Mouse (Mus musculus) cortical plate, adult 2 months (tissue): ENCODE data around the gene Uts2b.

Source experiments
- CTCF ChIP-seq: fragments of 200-500 bp; IDR thresholded peaks from 2 replicates; pipeline ENCODE4 v1.5.1; 2011; ENCODE audit warnings: mild to moderate bottlenecking, control low read depth, low read length; ENCODE audit not compliant: insufficient read depth; ENCODE audit errors: extremely low read depth
- POLR2A ChIP-seq: fragments of 200-500 bp; IDR thresholded peaks from 2 replicates; pipeline ENCODE4 v1.6.1; 2011; ENCODE audit warnings: mild to moderate bottlenecking, low read length, control low read depth; ENCODE audit not compliant: insufficient read depth; ENCODE audit errors: extremely low read depth

DNA sequence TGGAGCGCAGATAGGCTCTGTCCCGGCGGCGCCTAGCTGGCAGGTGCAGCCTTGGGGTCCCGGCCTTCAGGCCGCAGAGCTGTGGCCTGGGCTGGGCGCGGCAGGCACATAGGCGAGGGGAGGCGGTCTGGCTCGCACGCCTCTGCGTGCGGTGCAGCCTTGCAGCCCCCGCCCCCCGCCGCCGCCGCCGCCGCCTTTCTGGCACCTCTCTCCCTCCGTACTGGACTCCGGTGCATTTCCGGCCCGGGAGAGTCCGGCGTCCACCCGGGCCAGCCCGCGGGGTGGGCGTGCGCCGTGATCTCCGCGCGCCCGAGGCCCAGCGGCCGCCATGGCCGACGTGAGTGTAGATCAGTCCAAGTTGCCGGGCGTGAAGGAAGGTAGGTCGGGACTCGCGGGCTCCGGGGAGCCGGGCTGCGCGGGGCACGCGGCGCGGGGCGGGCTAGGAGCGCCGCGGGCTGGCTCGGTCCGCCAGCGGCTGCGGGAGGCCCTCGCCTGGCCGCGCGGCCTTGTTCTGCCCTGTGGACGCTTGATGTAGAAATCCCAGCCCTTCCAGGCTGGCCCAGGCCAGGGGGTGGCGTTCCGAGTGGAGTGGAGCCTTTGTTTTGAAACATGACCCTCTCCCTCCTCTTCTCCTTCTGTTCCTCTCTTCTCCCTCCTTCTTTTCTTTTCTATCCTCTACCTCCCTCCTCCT lies 18.9 kb upstream of the Uts2b start, which contains the start of gene Ccdc50:
- TF ChIP-seq POLR2A (peak; percentile 25; the same call in 1 of the 2 replicates), CTCF (no peak)
